Mouse (Mus musculus) testis, adult 2 months (tissue): ENCODE measurements around the gene Cyp4v3.

Experiments
- CTCF ChIP-seq: fragments of 200-500 bp; IDR thresholded peaks from 2 replicates; pipeline ENCODE4 v1.5.1; 2012; ENCODE audit warnings: low read depth, mild to moderate bottlenecking, inconsistent platforms, low read length, moderate library complexity; ENCODE audit not compliant: control insufficient read depth, insufficient read depth, insufficient replicate concordance
- POLR2A ChIP-seq: fragments of 200-500 bp; IDR thresholded peaks from 2 replicates; pipeline ENCODE4 v1.6.1; 2012; ENCODE audit warnings: low read depth, mild to moderate bottlenecking, inconsistent platforms, low read length, moderate library complexity; ENCODE audit not compliant: control insufficient read depth

DNA sequence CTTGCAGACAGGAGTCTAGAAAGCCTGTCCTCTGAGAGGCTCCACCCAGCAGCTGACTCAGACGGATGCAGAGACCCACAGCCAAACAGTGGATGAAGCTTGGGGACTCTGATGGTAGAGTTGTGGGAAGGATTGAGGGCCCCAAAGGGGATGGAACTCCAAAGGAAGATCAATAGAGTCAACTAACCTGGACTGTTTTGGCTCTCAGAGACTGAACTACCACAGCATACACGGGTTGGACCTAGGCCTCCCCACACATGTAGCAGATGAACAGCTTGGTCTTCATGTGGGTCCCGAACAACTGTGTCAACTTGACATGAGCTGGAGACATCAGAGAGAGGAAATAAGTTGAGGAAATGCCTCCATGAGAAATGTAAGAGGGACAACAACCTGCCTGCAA is 70.2 kb downstream of the Cyp4v3 start:
- TF ChIP-seq CTCF: no peak
- TF ChIP-seq POLR2A: no peak
